Mouse (Mus musculus) layer of hippocampus, adult 9-10 months (tissue): ENCODE measurements around the gene Spag7.
A peak's percentile ranks its signal among the peaks of the same experiment; 100 is the strongest.

Experiments used
- DNase-seq: peaks from one replicate; pipeline ENCODE4 v3.0.0; 2022; ENCODE audit warnings: low spot score

The Spag7 gene

GRCm38 (mm10) chr11:70668771-70669505 lies at the start of gene Spag7:
Spag7 (minus strand) TSS chr11:70669416.
- peak; percentile 99 for DNase-seq

GRCm38 (mm10) chr11:70718481-70718880 lies 49.3 kb upstream of the Spag7 start:
- no peak for DNase-seq

GRCm38 (mm10) chr11:70715832-70716231 lies 46.6 kb upstream of the Spag7 start:
- DNase-seq: no peak

GRCm38 (mm10) chr11:70713222-70713621 lies 44.0 kb upstream of the Spag7 start:
- DNase-seq: no peak

GRCm38 (mm10) chr11:70711026-70711425 lies 41.8 kb upstream of the Spag7 start:
- no peak for DNase-seq

- DNase-seq: no peak
These were observed 36.9 kb upstream of the Spag7 start for GRCm38 (mm10) chr11:70706127-70706526.

GRCm38 (mm10) chr11:70702781-70703180 lies 33.6 kb upstream of the Spag7 start:
- no peak for DNase-seq

- no peak for DNase-seq
These were observed 32.9 kb upstream of the Spag7 start for GRCm38 (mm10) chr11:70701984-70702733.

GRCm38 (mm10) chr11:70701221-70701955 lies 32.2 kb upstream of the Spag7 start:
- no peak for DNase-seq

GRCm38 (mm10) chr11:70700613-70701012 lies 31.4 kb upstream of the Spag7 start:
- DNase-seq: no peak

- peak; percentile 81 for DNase-seq
These were observed 30.7 kb upstream of the Spag7 start, which contains the start of the genes Inca1 and Kif1c for GRCm38 (mm10) chr11:70699722-70700556. Inca1 (minus strand) TSS chr11:70700155. Kif1c (plus strand) TSS chr11:70700548.

- DNase-seq: no peak
These were observed 29.8 kb upstream of the Spag7 start for GRCm38 (mm10) chr11:70699051-70699450.

GRCm38 (mm10) chr11:70697376-70697775 lies 28.2 kb upstream of the Spag7 start:
- DNase-seq: no peak

GRCm38 (mm10) chr11:70693504-70693903 lies 24.3 kb upstream of the Spag7 start:
- DNase-seq: no peak

GRCm38 (mm10) chr11:70689578-70689977 lies 20.4 kb upstream of the Spag7 start:
- DNase-seq: no peak

GRCm38 (mm10) chr11:70688372-70688771 lies 19.2 kb upstream of the Spag7 start:
- no peak for DNase-seq

- DNase-seq: no peak
These were observed 18.5 kb upstream of the Spag7 start, which contains the start of gene Camta2 for GRCm38 (mm10) chr11:70687601-70688199. Camta2 (minus strand) TSS chr11:70688105.

GRCm38 (mm10) chr11:70686901-70687566 lies 17.8 kb upstream of the Spag7 start:
- DNase-seq: no peak

GRCm38 (mm10) chr11:70683640-70684039 lies 14.4 kb upstream of the Spag7 start:
- no peak for DNase-seq

GRCm38 (mm10) chr11:70681897-70682581 lies 12.8 kb upstream of the Spag7 start:
- no peak for DNase-seq
